Mouse (Mus musculus) embryonic facial prominence, embryonic 10.5 days (tissue): ENCODE results near the gene Adgrg3. TPM values are rescaled to one million over a fixed set of nuclear protein-coding genes. Genes with fewer than 3 reads are reported as not detected.

Source experiments
- DNase-seq: peaks from one replicate; pipeline ENCODE4 v3.0.0-alpha.2; 2017; ENCODE audit warnings: low spot score
- H3K27ac ChIP-seq: fragments of 300-500 bp; sonication (generic); replicated peaks from 2 replicates; pipeline ENCODE4 v1.5.1; 2016; ENCODE audit warnings: mild to moderate bottlenecking
- H3K27me3 ChIP-seq: fragments of 300-500 bp; sonication (generic); replicated peaks from 2 replicates; pipeline ENCODE4 v1.6.1; 2016; ENCODE audit warnings: low read depth, mild to moderate bottlenecking; ENCODE audit not compliant: poor library complexity, severe bottlenecking
- H3K36me3 ChIP-seq: fragments of 300-500 bp; sonication (generic); replicated peaks from 2 replicates; pipeline ENCODE4 v1.6.1; 2016; ENCODE audit warnings: mild to moderate bottlenecking, moderate library complexity
- H3K4me1 ChIP-seq: fragments of 300-500 bp; sonication (generic); 2 replicates; pipeline ENCODE4 v1.6.1; 2016
- H3K4me3 ChIP-seq: fragments of 300-500 bp; sonication (generic); 2 replicates; pipeline ENCODE4 v1.5.1; 2016; ENCODE audit warnings: mild to moderate bottlenecking, moderate library complexity
- H3K9me3 ChIP-seq: fragments of 300-500 bp; sonication (generic); 2 replicates; pipeline ENCODE4 v1.6.1; 2016; ENCODE audit warnings: mild to moderate bottlenecking
- WGBS: fragments of 180-500 bp; shearing (Covaris S2); methylation state at CpG from one replicate; pipeline ENCODE4 v1.1.7; 2016; 5-methylcytosine and 5-hydroxymethylcytosine counted together
- polyA plus RNA-seq: library from polyadenylated mRNA; unstranded; fragments of >200 nt; fragmentation: Nextera tagmentation; extraction: Ambion mirVana; gene quantifications from 2 replicates; pipeline ENCODE4 v1.2.1, GENCODE M21; 2016

Adgrg3 gene
- polyA plus RNA-seq, 1 experiment from 2014 or later = 3.5 TPM

- Histone ChIP-seq H3K27ac (peak overlapping the region; percentile 70), H3K27me3 (peaks cover 7% of the 10 kb centered on the region; the same call in 1 of the 2 replicates), H3K36me3 (no peaks in the 10 kb centered on the region), H3K9me3 (no peaks in the 10 kb centered on the region), H3K4me3 (peak overlapping the region; percentile 35; the same call in 1 of the 2 replicates), H3K4me1 (peaks cover 36% of the 10 kb centered on the region)
- WGBS = 86% methylated on average over 6 of the region's 6 CpGs
- no peak for DNase-seq
Observed at GRCm38 (mm10) chr8:94985023-94985422, 32.5 kb upstream of the Adgrg3 start.

- Histone ChIP-seq H3K4me3 (0 out of 2 replicates have a peak overlapping the region, but pooled peaks have one; percentile 12), H3K36me3 (no peaks in the 10 kb centered on the region), H3K27ac (no peak overlapping the region), H3K27me3 (peaks cover 5% of the 10 kb centered on the region; the same call in 1 of the 2 replicates), H3K9me3 (no peaks in the 10 kb centered on the region), H3K4me1 (peaks cover 52% of the 10 kb centered on the region)
- WGBS = 60% methylated on average over 5 of the region's 5 CpGs
- no peak for DNase-seq
Observed at GRCm38 (mm10) chr8:94986676-94987075, 30.8 kb upstream of the Adgrg3 start.

GRCm38 (mm10) chr8:94987553-94987952 is 29.9 kb upstream of the Adgrg3 start:
- Histone ChIP-seq H3K27me3 (peaks cover 5% of the 10 kb centered on the region; the same call in 1 of the 2 replicates), H3K36me3 (no peaks in the 10 kb centered on the region), H3K27ac (no peak overlapping the region), H3K4me3 (no peak overlapping the region), H3K9me3 (no peaks in the 10 kb centered on the region), H3K4me1 (peaks cover 61% of the 10 kb centered on the region)
- 85% methylated on average over 7 of the region's 7 CpGs for WGBS
- DNase-seq = no peak

- Histone ChIP-seq H3K27me3 (peaks cover 5% of the 10 kb centered on the region; the same call in 1 of the 2 replicates), H3K9me3 (no peaks in the 10 kb centered on the region), H3K4me1 (peaks cover 65% of the 10 kb centered on the region), H3K36me3 (no peaks in the 10 kb centered on the region), H3K27ac (no peak overlapping the region), H3K4me3 (no peak overlapping the region)
- DNase-seq = no peak
- WGBS = 83% methylated on average over 6 of the region's 6 CpGs
Observed at GRCm38 (mm10) chr8:94988619-94989018, 28.9 kb upstream of the Adgrg3 start.

GRCm38 (mm10) chr8:94989711-94990110 is 27.8 kb upstream of the Adgrg3 start:
- DNase-seq = no peak
- Histone ChIP-seq H3K4me3 (no peak overlapping the region), H3K36me3 (no peaks in the 10 kb centered on the region), H3K27me3 (peaks cover 5% of the 10 kb centered on the region; the same call in 1 of the 2 replicates), H3K27ac (no peak overlapping the region), H3K9me3 (no peaks in the 10 kb centered on the region), H3K4me1 (peaks cover 65% of the 10 kb centered on the region)
- 90% methylated on average over 4 of the region's 4 CpGs for WGBS

GRCm38 (mm10) chr8:94990598-94991453 is 26.7 kb upstream of the Adgrg3 start:
- Histone ChIP-seq H3K9me3 (no peaks in the 10 kb centered on the region), H3K4me1 (peaks cover 73% of the 10 kb centered on the region), H3K4me3 (no peak overlapping the region), H3K36me3 (no peaks in the 10 kb centered on the region), H3K27me3 (peaks cover 8% of the 10 kb centered on the region; the same call in 1 of the 2 replicates), H3K27ac (peak overlapping the region; percentile 48; the same call in 1 of the 2 replicates)
- 59% methylated on average over 11 of the region's 11 CpGs for WGBS
- DNase-seq = peak; percentile 28

- DNase-seq = no peak
- Histone ChIP-seq H3K27me3 (peaks cover 4% of the 10 kb centered on the region; the same call in 1 of the 2 replicates), H3K4me3 (no peak overlapping the region), H3K27ac (peak overlapping the region; percentile 90), H3K9me3 (no peaks in the 10 kb centered on the region), H3K4me1 (peaks cover 72% of the 10 kb centered on the region), H3K36me3 (no peaks in the 10 kb centered on the region)
- WGBS = 81% methylated on average over 9 of the region's 9 CpGs
Observed at GRCm38 (mm10) chr8:94991454-94991994, 26.0 kb upstream of the Adgrg3 start.

- Histone ChIP-seq H3K36me3 (no peaks in the 10 kb centered on the region), H3K9me3 (no peaks in the 10 kb centered on the region), H3K4me3 (no peak overlapping the region), H3K27me3 (peaks cover 4% of the 10 kb centered on the region; the same call in 1 of the 2 replicates), H3K27ac (peak overlapping the region; percentile 90), H3K4me1 (peaks cover 72% of the 10 kb centered on the region)
- no peak for DNase-seq
- WGBS = 81% methylated on average over 4 of the region's 4 CpGs
Observed at GRCm38 (mm10) chr8:94992010-94992409, 25.5 kb upstream of the Adgrg3 start.

- peaks cover 4% of the 10 kb centered on the region; the same call in 1 of the 2 replicates for H3K27me3 ChIP-seq
- no peaks in the 10 kb centered on the region for H3K36me3 ChIP-seq
- no peak overlapping the region for H3K4me3 ChIP-seq
- 41% methylated on average over 5 of the region's 5 CpGs for WGBS
- H3K4me1 ChIP-seq = peaks cover 74% of the 10 kb centered on the region
- no peak for DNase-seq
- no peaks in the 10 kb centered on the region for H3K9me3 ChIP-seq
- peak overlapping the region; percentile 90 for H3K27ac ChIP-seq
Observed at GRCm38 (mm10) chr8:94992534-94992933, 25.0 kb upstream of the Adgrg3 start.

GRCm38 (mm10) chr8:94992996-94993724 is 24.3 kb upstream of the Adgrg3 start:
- no peaks in the 10 kb centered on the region for H3K9me3 ChIP-seq
- 69% methylated on average over 9 of the region's 9 CpGs for WGBS
- H3K27me3 ChIP-seq = peaks cover 4% of the 10 kb centered on the region; the same call in 1 of the 2 replicates
- peak overlapping the region; percentile 90 for H3K27ac ChIP-seq
- peaks cover 80% of the 10 kb centered on the region for H3K4me1 ChIP-seq
- no peak for DNase-seq
- no peak overlapping the region for H3K4me3 ChIP-seq
- H3K36me3 ChIP-seq = no peaks in the 10 kb centered on the region

GRCm38 (mm10) chr8:94994006-94994405 is 23.5 kb upstream of the Adgrg3 start:
- Histone ChIP-seq H3K27ac (peak overlapping the region; percentile 90), H3K36me3 (no peaks in the 10 kb centered on the region), H3K4me1 (peaks cover 89% of the 10 kb centered on the region), H3K27me3 (peaks cover 4% of the 10 kb centered on the region; the same call in 1 of the 2 replicates), H3K4me3 (peak overlapping the region; percentile 55), H3K9me3 (no peaks in the 10 kb centered on the region)
- WGBS = 1% methylated on average over 14 of the region's 14 CpGs
- DNase-seq = peak; percentile 91

GRCm38 (mm10) chr8:94994510-94994909 is 23.0 kb upstream of the Adgrg3 start:
- peak overlapping the region; percentile 90 for H3K27ac ChIP-seq
- DNase-seq = peak; percentile 16
- H3K4me3 ChIP-seq = peak overlapping the region; percentile 55

More at GRCm38 (mm10) chr8:94994510-94994909, 23.0 kb upstream of the Adgrg3 start:
- Histone ChIP-seq H3K4me1 (peaks cover 94% of the 10 kb centered on the region), H3K36me3 (no peaks in the 10 kb centered on the region), H3K27me3 (peaks cover 4% of the 10 kb centered on the region; the same call in 1 of the 2 replicates), H3K9me3 (no peaks in the 10 kb centered on the region)
- 20% methylated on average over 1 of the region's 1 CpGs for WGBS
